Mouse (Mus musculus): ENCODE measurements around the gene Wdr34. TPM values are rescaled to one million over a fixed set of nuclear protein-coding genes. Genes with fewer than 3 reads are reported as not detected.

The Wdr34 gene
- polyA plus RNA-seq (2015; fragmentation: Nextera tagmentation; extraction: Ambion mirVana) = 6.2 and 7.1 TPM in 2 replicates

DNA sequence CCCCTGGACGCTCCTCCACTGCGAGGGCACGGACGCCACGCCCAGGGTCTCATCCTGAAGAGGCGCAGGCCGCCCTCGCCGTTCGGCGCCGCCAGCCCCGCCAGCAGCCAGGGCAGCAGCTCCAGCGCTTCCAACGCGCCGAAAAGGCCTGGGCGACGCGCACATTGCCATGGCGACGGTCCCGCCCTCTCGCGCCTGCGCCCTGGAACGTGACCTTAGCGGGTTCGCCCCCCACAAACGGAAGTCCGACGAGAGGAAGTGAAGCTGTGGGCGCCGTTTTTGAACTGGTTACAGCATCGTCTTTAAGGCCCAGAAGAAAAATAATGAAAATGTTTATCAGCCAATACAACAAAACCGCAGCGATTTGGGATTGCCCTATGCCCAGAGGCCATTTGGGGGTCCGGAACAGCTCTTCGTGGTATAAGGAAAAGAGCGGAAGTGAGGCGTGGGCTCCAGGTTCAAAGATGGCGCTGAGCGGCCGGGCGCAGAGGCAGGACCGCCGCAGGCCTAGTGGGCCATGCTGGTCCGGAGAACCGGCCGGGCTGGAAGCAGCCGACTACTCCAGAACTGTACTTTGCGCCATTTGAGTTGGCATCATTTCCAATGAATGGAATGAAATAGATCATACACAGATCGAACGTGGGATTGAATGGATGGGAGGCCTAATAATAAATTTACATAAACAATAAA, at the start of gene Wdr34:
Gene Wdr34 (minus strand): TSS at position 183 of the 690 bp plus-strand sequence.
- peak within 1 kb of the TSS; percentile 92 for H3K4me2 ChIP-seq
- peak; percentile 95 for ATAC-seq (ENCODE audit: insufficient read depth)
- peaks cover 23% of the 10 kb centered on the region for H3K4me1 ChIP-seq (replicated peaks)
- WGBS (ENCODE audit: insufficient replicate concordance) = under 1% methylated on average over 54 of the region's 54 CpGs
- H3K4me3 ChIP-seq (replicated peaks) = peak within 1 kb of the TSS; percentile 68
- peaks cover 7% of the 10 kb centered on the region for H3K27me3 ChIP-seq
- H3K9me3 ChIP-seq (replicated peaks) = no peaks in the 10 kb centered on the region
- peak within 1 kb of the TSS; percentile 88 for H3K27ac ChIP-seq (replicated peaks)
- H3K9ac ChIP-seq = peak within 1 kb of the TSS; percentile 68
- no peaks in the 10 kb centered on the region for H3K36me3 ChIP-seq (replicated peaks)

DNA sequence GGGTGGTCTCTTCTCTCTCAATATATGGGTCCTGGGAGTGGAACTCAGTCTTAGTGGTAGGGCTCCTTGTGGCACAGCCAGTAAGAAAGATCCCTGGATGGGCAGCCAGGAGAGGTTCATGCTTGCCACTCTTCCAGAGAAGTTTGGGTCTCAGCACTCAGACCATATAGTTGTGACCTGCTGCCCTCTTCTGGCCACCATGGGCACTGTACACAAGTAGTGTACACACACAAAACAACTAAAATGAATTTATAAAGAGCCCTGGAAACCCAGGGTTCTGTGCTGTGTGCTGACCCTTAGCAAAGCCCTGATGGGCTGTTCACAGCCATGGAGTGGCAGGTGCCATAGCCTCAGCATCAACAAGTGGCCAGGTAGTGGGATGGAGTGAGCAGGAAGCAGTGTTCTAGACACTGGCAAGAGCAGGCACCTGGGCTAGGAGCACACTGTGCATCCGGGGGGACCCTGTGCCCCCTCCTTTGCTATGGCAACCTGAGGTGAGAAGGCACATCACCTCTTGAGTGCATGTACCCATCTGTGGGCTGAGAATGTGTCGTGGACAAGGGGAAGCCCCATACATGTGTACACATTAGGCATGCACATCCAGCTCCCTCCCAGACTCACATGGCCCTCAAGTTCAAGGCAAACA, 47.3 kb upstream of the Wdr34 start:
- 62% methylated on average over 2 of the region's 2 CpGs for WGBS (ENCODE audit: insufficient replicate concordance)
- Histone ChIP-seq H3K4me3 (replicated peaks) (no peak overlapping the region), H3K36me3 (replicated peaks) (peaks cover 11% of the 10 kb centered on the region; the same call in 1 of the 2 replicates), H3K9me3 (replicated peaks) (no peaks in the 10 kb centered on the region), H3K4me2 (no peak overlapping the region), H3K9ac (no peak overlapping the region), H3K27me3 (no peaks in the 10 kb centered on the region), H3K27ac (replicated peaks) (no peak overlapping the region), H3K4me1 (replicated peaks) (peaks cover 51% of the 10 kb centered on the region)
- ATAC-seq (ENCODE audit: insufficient read depth) = no peak

DNA sequence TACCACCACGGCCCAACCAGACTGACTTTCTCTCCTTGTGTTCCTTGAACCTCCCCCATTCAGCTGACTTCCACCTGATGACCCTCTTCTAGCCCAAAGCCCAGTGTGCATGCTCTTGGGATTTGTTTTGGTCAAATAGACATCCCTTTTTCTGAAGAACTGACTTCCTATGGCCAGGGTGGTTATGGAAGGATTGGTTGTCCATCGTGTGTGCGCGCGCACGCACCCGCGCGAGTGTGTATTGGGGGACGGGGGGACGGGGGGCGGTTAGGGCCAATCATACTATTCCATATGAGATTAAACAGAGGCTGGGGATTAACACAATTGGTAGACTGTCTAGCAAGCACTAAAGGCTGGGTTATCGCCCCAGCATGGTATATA, 45.5 kb upstream of the Wdr34 start:
- no peak; the same call in 1 of the 2 replicates for ATAC-seq (ENCODE audit: insufficient read depth)
- Histone ChIP-seq H3K27me3 (no peaks in the 10 kb centered on the region), H3K4me2 (peak overlapping the region; percentile 90), H3K4me3 (replicated peaks) (peak overlapping the region; percentile 93), H3K4me1 (replicated peaks) (peaks cover 40% of the 10 kb centered on the region), H3K36me3 (replicated peaks) (peaks cover 17% of the 10 kb centered on the region), H3K27ac (replicated peaks) (peak overlapping the region; percentile 72), H3K9me3 (replicated peaks) (no peaks in the 10 kb centered on the region), H3K9ac (peak overlapping the region; percentile 56)
- 1% methylated on average over 13 of the region's 13 CpGs for WGBS (ENCODE audit: insufficient replicate concordance)

DNA sequence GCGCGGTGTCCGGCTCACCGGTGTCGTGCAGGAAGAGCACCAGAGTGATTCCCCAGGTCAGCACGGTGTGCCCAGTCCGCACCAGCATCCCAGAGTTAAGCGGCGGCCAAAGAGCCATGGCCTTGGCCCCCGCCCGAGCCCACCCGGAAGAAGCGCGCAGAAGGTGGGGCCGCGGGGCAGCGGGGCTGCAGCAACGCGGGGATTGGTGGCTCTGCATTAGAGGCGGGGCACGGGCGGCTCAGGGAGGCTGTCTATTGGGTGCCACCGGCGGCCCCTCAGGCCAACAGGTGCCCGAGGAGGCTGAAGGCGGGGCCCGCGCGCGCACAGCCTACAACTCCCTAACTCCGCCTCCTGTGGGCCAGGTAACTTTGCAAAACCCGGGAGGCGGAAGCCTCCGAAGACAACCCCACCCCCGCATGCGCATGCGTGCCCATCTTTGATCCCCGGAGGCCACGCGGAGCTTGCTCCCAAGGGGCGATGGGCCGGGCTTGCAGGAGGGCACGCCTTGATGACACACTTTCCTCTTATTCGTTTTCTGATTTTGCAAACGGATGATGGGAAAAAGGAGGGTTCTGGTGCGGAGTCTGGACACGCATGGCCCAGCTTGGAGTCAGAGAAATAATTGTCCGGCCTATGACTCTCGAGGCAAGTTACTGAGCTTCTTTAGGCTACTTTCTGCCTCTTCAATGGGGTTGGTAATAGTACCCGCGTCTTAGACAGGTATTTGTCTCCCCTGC, 45.0 kb upstream of the Wdr34 start, which contains the start of gene Zdhhc12:
Gene Zdhhc12 (minus strand): TSS at position 178 of the 737 bp plus-strand sequence.
- peak; percentile 98 for ATAC-seq (ENCODE audit: insufficient read depth)
- H3K27ac ChIP-seq (replicated peaks) = peak within 1 kb of the TSS; percentile 82
- peak within 1 kb of the TSS; percentile 82 for H3K9ac ChIP-seq
- peaks cover 35% of the 10 kb centered on the region for H3K4me1 ChIP-seq (replicated peaks)
- H3K4me3 ChIP-seq (replicated peaks) = peak within 1 kb of the TSS; percentile 93
- H3K27me3 ChIP-seq = no peaks in the 10 kb centered on the region
- under 1% methylated on average over 51 of the region's 51 CpGs for WGBS (ENCODE audit: insufficient replicate concordance)
- peaks cover 17% of the 10 kb centered on the region for H3K36me3 ChIP-seq (replicated peaks)
- H3K4me2 ChIP-seq = peak within 1 kb of the TSS; percentile 90
- no peaks in the 10 kb centered on the region for H3K9me3 ChIP-seq (replicated peaks)

DNA sequence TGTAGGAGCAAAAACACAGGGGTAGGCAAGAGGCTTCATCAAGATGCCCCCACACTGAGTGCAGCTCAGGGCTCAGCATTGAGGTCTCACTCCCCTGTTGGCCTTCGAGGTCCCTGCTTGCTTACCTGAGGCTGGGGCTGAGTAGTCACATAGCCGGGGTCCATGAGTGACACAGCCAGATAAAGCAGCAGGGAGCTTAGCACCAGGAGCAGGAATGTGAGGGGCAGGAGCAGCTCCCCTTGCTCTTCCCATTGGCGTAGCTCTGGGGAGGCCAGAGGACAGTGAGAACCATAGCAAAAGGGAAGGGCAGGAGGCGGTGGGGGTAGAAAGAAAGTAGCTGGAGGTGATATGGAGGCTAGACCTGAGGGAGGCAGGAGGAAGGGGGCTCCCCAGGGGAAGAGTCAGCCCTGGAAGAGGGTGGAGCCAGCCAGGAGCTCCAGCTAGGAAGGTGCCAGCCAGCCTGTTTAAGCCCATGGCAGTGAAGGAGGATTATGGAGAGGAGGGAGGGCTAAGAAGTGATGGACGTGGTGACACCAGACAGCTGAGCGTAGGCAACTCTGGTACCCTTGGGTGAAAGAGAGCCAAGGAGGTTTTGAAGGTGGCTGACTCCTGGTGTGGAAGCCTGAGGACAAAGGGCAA, 43.7 kb upstream of the Wdr34 start:
- H3K27me3 ChIP-seq = no peaks in the 10 kb centered on the region
- ATAC-seq (ENCODE audit: insufficient read depth) = no peak
- peaks cover 35% of the 10 kb centered on the region for H3K4me1 ChIP-seq (replicated peaks)
- WGBS (ENCODE audit: insufficient replicate concordance) = 47% methylated on average over 6 of the region's 6 CpGs
- no peaks in the 10 kb centered on the region for H3K9me3 ChIP-seq (replicated peaks)
- peak overlapping the region; percentile 93 for H3K4me3 ChIP-seq (replicated peaks)
- peak overlapping the region; percentile 90 for H3K4me2 ChIP-seq
- H3K27ac ChIP-seq (replicated peaks) = peak overlapping the region; percentile 82
- H3K9ac ChIP-seq = peak overlapping the region; percentile 82
- H3K36me3 ChIP-seq (replicated peaks) = peaks cover 17% of the 10 kb centered on the region

DNA sequence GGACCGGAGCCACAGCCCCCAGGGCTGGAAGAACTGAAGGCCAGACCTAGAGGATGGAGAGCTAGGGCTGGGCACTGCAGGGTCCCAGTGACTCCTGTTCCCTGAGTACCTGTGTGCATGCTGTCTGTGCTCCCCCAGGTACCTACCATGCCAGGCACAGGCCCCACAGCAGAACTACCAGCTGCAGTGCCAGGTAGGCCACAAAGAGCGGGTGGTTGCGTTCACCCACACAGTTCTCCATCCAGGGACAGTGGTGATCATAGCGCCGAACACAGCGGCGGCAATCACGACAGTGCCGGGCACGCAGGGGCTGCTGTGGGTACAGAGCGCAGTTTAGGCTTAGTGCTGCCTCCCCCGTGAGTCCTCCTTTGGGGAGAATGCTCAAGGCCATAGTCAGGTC, 42.8 kb upstream of the Wdr34 start:
- no peaks in the 10 kb centered on the region for H3K27me3 ChIP-seq
- no peaks in the 10 kb centered on the region for H3K9me3 ChIP-seq (replicated peaks)
- no peak overlapping the region for H3K9ac ChIP-seq
- no peak for ATAC-seq (ENCODE audit: insufficient read depth)
- 89% methylated on average over 12 of the region's 12 CpGs for WGBS (ENCODE audit: insufficient replicate concordance)
- H3K4me3 ChIP-seq (replicated peaks) = no peak overlapping the region
- H3K36me3 ChIP-seq (replicated peaks) = peaks cover 17% of the 10 kb centered on the region
- no peak overlapping the region for H3K27ac ChIP-seq (replicated peaks)
- H3K4me2 ChIP-seq = no peak overlapping the region
- H3K4me1 ChIP-seq (replicated peaks) = peaks cover 35% of the 10 kb centered on the region

DNA sequence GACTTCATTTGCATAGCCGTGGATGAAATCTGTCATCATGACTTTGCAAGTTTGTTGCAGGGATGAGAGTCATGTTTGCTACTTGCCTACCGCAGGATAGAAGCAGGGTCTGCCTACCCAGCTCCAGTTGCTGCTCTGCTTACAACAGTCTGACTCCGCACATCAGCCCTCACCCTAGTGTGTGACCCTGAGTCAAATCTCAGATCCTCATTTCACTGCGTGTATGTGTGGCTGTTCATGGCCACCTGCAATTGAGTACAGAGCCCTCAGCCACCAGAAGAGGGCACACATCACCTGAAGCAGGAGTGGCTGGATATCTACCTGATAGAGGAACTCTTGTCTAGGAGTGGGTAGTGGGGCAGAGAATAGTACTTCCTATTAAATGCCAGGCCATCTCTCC, 38.6 kb upstream of the Wdr34 start:
- no peaks in the 10 kb centered on the region for H3K9me3 ChIP-seq (replicated peaks)
- H3K27me3 ChIP-seq = no peaks in the 10 kb centered on the region
- 72% methylated on average over 4 of the region's 4 CpGs for WGBS (ENCODE audit: insufficient replicate concordance)
- H3K4me3 ChIP-seq (replicated peaks) = no peak overlapping the region
- H3K4me1 ChIP-seq (replicated peaks) = peaks cover 10% of the 10 kb centered on the region
- H3K4me2 ChIP-seq = no peak overlapping the region
- peaks cover 17% of the 10 kb centered on the region for H3K36me3 ChIP-seq (replicated peaks)
- no peak overlapping the region for H3K27ac ChIP-seq (replicated peaks)
- no peak overlapping the region for H3K9ac ChIP-seq
- no peak for ATAC-seq (ENCODE audit: insufficient read depth)

DNA sequence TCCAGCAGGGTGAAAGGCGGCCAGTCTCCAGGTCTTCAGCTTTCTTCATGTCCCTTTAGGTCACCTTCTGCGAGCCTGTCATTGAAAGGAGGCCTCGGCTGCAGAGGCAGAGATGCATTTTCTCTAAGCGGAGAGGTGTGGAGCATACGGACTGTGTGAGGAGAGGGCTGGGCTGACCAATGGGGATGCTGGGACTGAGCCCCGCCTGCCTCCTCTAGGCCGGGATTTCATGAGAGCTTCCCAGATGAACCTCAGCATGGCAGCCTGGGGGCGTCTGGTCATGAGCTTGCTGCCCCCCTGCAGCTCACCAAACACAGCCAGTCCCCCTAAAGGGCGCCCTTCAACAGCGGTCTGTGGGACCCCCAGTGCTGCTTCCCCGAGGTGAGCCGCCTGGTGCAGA, 36.0 kb upstream of the Wdr34 start:
- no peak overlapping the region for H3K27ac ChIP-seq (replicated peaks)
- no peaks in the 10 kb centered on the region for H3K27me3 ChIP-seq
- no peaks in the 10 kb centered on the region for H3K9me3 ChIP-seq (replicated peaks)
- no peak overlapping the region for H3K9ac ChIP-seq
- H3K4me1 ChIP-seq (replicated peaks) = peaks cover 5% of the 10 kb centered on the region
- H3K4me3 ChIP-seq (replicated peaks) = no peak overlapping the region
- H3K4me2 ChIP-seq = peak overlapping the region; percentile 30
- H3K36me3 ChIP-seq (replicated peaks) = no peaks in the 10 kb centered on the region
- ATAC-seq (ENCODE audit: insufficient read depth) = no peak
- WGBS (ENCODE audit: insufficient replicate concordance) = 54% methylated on average over 12 of the region's 12 CpGs

DNA sequence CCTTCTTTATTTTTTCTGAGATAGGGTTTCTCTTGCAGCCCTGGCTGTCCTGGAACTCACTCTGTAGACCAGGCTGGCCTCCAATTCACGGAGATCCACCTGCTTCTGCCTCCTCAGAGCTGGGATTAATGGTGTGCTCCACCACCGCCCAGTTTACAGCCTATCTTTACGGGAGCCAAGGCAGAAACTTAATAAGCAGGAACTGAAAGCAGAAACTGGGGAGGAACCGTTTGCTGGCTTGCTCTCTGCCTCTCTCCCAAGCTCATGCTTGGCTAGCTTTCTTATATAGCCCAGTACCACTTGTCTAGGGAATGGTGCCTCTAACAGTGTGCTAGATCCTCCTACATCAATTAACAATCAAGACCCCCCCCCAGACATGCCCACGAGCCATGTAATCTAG, 35.4 kb upstream of the Wdr34 start:
- no peaks in the 10 kb centered on the region for H3K36me3 ChIP-seq (replicated peaks)
- no peak overlapping the region for H3K4me3 ChIP-seq (replicated peaks)
- no peak overlapping the region for H3K27ac ChIP-seq (replicated peaks)
- peaks cover 5% of the 10 kb centered on the region for H3K4me1 ChIP-seq (replicated peaks)
- 44% methylated on average over 5 of the region's 5 CpGs for WGBS (ENCODE audit: insufficient replicate concordance)
- H3K9me3 ChIP-seq (replicated peaks) = no peaks in the 10 kb centered on the region
- H3K27me3 ChIP-seq = no peaks in the 10 kb centered on the region
- H3K4me2 ChIP-seq = peak overlapping the region; percentile 30; the same call in 1 of the 2 replicates
- H3K9ac ChIP-seq = no peak overlapping the region
- no peak for ATAC-seq (ENCODE audit: insufficient read depth)

DNA sequence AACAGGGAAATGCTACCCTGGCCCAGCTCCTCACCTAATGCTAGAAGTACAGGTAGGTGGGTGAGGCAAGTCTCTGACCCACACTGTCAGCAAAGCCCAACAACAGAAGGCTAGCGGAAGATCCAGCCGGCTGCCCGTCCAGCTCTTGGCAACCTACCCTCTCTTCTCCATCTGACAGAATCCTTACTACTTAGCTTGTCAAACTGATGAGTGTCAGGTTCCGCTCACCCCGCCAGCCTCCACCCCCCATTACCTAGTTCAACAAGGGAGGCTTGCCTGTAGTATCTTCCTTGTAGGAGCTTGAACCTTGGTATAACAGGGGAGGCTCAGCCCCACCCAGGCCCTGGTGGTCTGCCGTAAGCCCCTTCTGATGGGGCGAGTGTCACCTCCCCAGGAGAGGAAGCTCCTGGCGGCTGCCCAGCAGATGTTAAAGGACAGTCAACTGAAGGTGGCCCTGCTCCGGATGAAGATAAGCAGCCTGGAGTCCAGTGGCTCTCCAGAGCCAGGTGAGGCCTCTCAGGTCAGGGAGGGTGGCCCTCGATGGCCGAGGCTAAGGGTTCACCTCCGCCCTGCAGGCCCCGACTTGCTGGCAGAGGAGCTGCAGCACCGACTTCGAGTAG, 31.6 kb upstream of the Wdr34 start:
- Histone ChIP-seq H3K9me3 (replicated peaks) (no peaks in the 10 kb centered on the region), H3K27ac (replicated peaks) (no peak overlapping the region), H3K36me3 (replicated peaks) (no peaks in the 10 kb centered on the region), H3K4me1 (replicated peaks) (peaks cover 22% of the 10 kb centered on the region), H3K4me3 (replicated peaks) (no peak overlapping the region), H3K9ac (no peak overlapping the region), H3K27me3 (no peaks in the 10 kb centered on the region), H3K4me2 (no peak overlapping the region)
- no peak for ATAC-seq (ENCODE audit: insufficient read depth)
- WGBS (ENCODE audit: insufficient replicate concordance) = 80% methylated on average over 15 of the region's 15 CpGs

Measured in liver, embryonic 15.5 days (tissue).